Mouse (Mus musculus): ENCODE results near the gene Triap1. TPM values are rescaled to one million over a fixed set of nuclear protein-coding genes. Genes with fewer than 3 reads are reported as not detected.
"Not testable (repeated sequence)": the region's sequence is repeated elsewhere in the genome, so short reads cannot be mapped to it uniquely, and the experiment has no call there.

Gene Triap1
- total RNA-seq, 2 experiments from 2014 or later = 16.5 to 19.4 TPM

- intact Hi-C loops (cut with DNase I) = no loop called here
- DNase-seq = no peak
These were observed 33.3 kb downstream of the Triap1 start for GRCm38 (mm10) chr5:115374204-115374820.

- DNase-seq = no peak
- intact Hi-C loops (cut with DNase I) = no loop called here
These were observed 34.4 kb downstream of the Triap1 start for GRCm38 (mm10) chr5:115375436-115375835.

- intact Hi-C loops (cut with DNase I); DNase-seq: not testable (repeated sequence)
These were observed 37.9 kb downstream of the Triap1 start for GRCm38 (mm10) chr5:115378882-115379281.

DNA sequence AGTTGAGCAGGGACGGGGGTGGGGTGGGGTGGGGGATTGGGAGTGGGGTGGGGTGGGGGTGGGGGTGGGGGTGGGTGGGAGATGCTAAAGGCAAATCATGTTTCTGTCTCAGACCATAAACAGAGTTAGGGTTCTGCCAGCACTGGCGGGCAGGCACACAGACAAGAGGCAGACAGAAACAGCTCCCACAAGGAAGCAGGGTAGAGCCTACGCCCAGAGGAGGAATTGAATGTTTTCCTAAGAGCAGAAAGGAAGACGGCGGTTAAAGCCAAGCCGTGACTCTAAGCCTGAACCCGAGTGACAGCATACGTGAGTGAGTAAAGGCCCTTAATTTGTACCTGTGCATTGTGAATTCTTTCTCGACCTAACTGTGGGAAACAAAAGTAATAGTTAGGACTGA is 50.9 kb downstream of the Triap1 start:
- intact Hi-C loops (cut with DNase I) = no loop called here
- DNase-seq = no peak

DNA sequence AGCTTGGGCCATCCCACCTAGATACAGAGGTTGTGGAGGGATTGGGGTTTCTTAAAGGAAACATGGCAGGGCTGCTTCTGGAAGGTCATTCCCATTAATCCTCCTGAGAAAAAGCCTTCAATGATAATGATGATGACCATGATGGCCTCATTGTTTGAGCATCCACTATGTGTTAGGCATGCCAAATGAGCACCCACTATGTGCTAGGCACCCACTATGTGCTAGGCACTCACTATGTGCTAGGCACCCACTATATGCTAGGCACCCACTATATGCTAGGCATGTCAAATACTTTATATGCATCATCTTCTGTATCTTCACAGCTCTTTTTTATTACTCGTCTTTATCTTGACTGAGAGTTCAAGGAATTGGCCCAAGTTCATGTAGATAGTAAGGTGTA is 51.9 kb downstream of the Triap1 start:
- DNase-seq = no peak
- intact Hi-C loops (cut with DNase I) = no loop called here

Other genes with a start within 250 kb of the Triap1 start
- not detected for gene Gm10401, start 242.9 kb upstream of the Triap1 start, total RNA-seq (2021)
- gene Acads, start 221.9 kb upstream of the Triap1 start, total RNA-seq (2021) = 10 to 100 TPM; 68.8 to 71.7 TPM
- gene Unc119b, start 206.2 kb upstream of the Triap1 start, total RNA-seq (2021) = 1 to 10 TPM; 8.5 to 9.0 TPM
- 100 to 1,000 TPM; 163 to 241 TPM for gene Mlec, start 183.0 kb upstream of the Triap1 start, total RNA-seq (2021)
- 1 to 10 TPM; 1.3 to 1.4 TPM for gene Cabp1, start 146.8 kb upstream of the Triap1 start, total RNA-seq (2021)
- 10 to 100 TPM; 27.9 to 28.2 TPM for gene Pop5, start 105.4 kb upstream of the Triap1 start, total RNA-seq (2021)
- 100 to 1,000 TPM; 243 to 279 TPM for gene Rnf10, start 68.3 kb upstream of the Triap1 start, total RNA-seq (2021)
- gene Coq5, start 61.6 kb upstream of the Triap1 start, total RNA-seq (2021) = 10 to 100 TPM; 86.7 to 87.0 TPM
- gene Dynll1, start 40.2 kb upstream of the Triap1 start, total RNA-seq (2021) = 10 to 100 TPM; 51.5 to 76.5 TPM
- 10 to 100 TPM; 10.7 to 11.0 TPM for gene Srsf9, start 14.0 kb upstream of the Triap1 start, total RNA-seq (2021)
- 10 to 100 TPM; 22.0 to 22.2 TPM for gene Gatc, start within 50 bp of the Triap1 start, total RNA-seq (2021)
- gene Cox6a1, start 7.8 kb downstream of the Triap1 start, total RNA-seq (2021) = 10 to 100 TPM; 49.7 to 56.1 TPM
- gene Msi1, start 88.4 kb downstream of the Triap1 start, total RNA-seq (2021) = under 1 TPM; 0.36 to 0.49 TPM
- not detected for gene Pla2g1b, start 125.0 kb downstream of the Triap1 start, total RNA-seq (2021)
- 10 to 100 TPM; 11.2 to 12.2 TPM for gene Sirt4, start 143.5 kb downstream of the Triap1 start, total RNA-seq (2021)
- 10 to 100 TPM; 78.1 to 80.7 TPM for gene Pxn, start 165.5 kb downstream of the Triap1 start, total RNA-seq (2021)
- gene Rplp0, start 218.2 kb downstream of the Triap1 start, total RNA-seq (2021) = 100 to 1,000 TPM; 533 to 598 TPM
- 10 to 100 TPM; 25.5 to 28.8 TPM for gene Gcn1l1, start 224.0 kb downstream of the Triap1 start, total RNA-seq (2021)